Comparison of ENCODE assay signal across 8 mouse cellular contexts in genomic region chr1:74712461-74713098, GRCm38 (mm10). TPM values are rescaled to one million over a fixed set of nuclear protein-coding genes. Genes with fewer than 3 reads are reported as not detected.
DNase-seq lines count a peak whose midpoint lies in the region; ATAC-seq and TF ChIP-seq lines count a peak whose summit lies in the region.

No protein-coding gene starts in this region.

- no peak for TF ChIP-seq POLR2A in lung, adult 2 months (IDR thresholded peaks at IDR 0.05; ENCODE audit: borderline replicate concordance, extremely low read depth, low read depth, low read length)
- no peak for TF ChIP-seq POLR2A in small intestine, adult 2 months (IDR thresholded peaks at IDR 0.05; ENCODE audit: low read depth, low read length)

- no peak for TF ChIP-seq CTCF in lung, adult 2 months (IDR thresholded peaks at IDR 0.05; ENCODE audit: insufficient read depth, low read length)
- no peak for TF ChIP-seq CTCF in small intestine, adult 2 months (IDR thresholded peaks at IDR 0.05; ENCODE audit: extremely low read depth, insufficient read length, insufficient replicate concordance, low read depth, low read length)

- H3K9ac ChIP-seq in lung, embryonic 15.5 days, result no peak overlapping the region
- H3K9ac ChIP-seq in forebrain, embryonic 14.5 days (ENCODE audit: low read length), result no peak overlapping the region
- H3K9ac ChIP-seq in liver, embryonic 11.5 days (ENCODE audit: low read depth, low read length), result no peak overlapping the region; the same call in 1 of the 2 replicates

- H3K4me3 ChIP-seq in lung, embryonic 15.5 days, result peak overlapping the region; percentile 45
- H3K4me3 ChIP-seq in lung, adult 2 months (replicated peaks; ENCODE audit: extremely low read depth, low read depth, low read length), result no peak overlapping the region
- H3K4me3 ChIP-seq in forebrain, embryonic 14.5 days (ENCODE audit: low read depth, low read length), result peak overlapping the region; percentile 32
- peak overlapping the region; percentile 53 for H3K4me3 ChIP-seq in liver, embryonic 11.5 days (ENCODE audit: low read depth, low read length)
- peak overlapping the region; percentile 89 for H3K4me3 ChIP-seq in small intestine, adult 2 months (ENCODE audit: low read depth, low read length)

- DNase-seq in lung, adult 2 months, result no peak
- no peak for DNase-seq in forebrain, embryonic 14.5 days (ENCODE audit: low spot score)
- DNase-seq in liver, embryonic 11.5 days (ENCODE audit: low spot score), result no peak
- no peak for DNase-seq in layer of hippocampus, adult 9-10 months (ENCODE audit: low spot score)
- no peak for DNase-seq in cerebellum, adult 9-10 months

- H3K9me3 ChIP-seq in lung, embryonic 15.5 days, result no peaks in the 10 kb centered on the region
- no peaks in the 10 kb centered on the region for H3K9me3 ChIP-seq in forebrain, embryonic 14.5 days (replicated peaks; ENCODE audit: control insufficient read depth, low read length)
- H3K9me3 ChIP-seq in liver, embryonic 11.5 days (ENCODE audit: control insufficient read depth, low read length), result no peaks in the 10 kb centered on the region

- no peak for ATAC-seq in lung, embryonic 15.5 days (ENCODE audit: borderline replicate concordance, extremely low read depth, low FRiP score, low TSS enrichment)
- no peak for ATAC-seq in forebrain, embryonic 14.5 days
- no peak for ATAC-seq in liver, embryonic 11.5 days (replicated peaks; ENCODE audit: low FRiP score)
- no peak for ATAC-seq in cerebellum, adult (ENCODE audit: insufficient number of reproducible peaks, low FRiP score, low TSS enrichment)

- peak overlapping the region; percentile 93 for H3K4me2 ChIP-seq in lung, embryonic 15.5 days
- peak overlapping the region; percentile 74 for H3K4me2 ChIP-seq in forebrain, embryonic 14.5 days (ENCODE audit: low read length)
- peak overlapping the region; percentile 93 for H3K4me2 ChIP-seq in liver, embryonic 11.5 days

- H3K36me3 ChIP-seq in lung, embryonic 15.5 days, result no peaks in the 10 kb centered on the region
- H3K36me3 ChIP-seq in forebrain, embryonic 14.5 days (ENCODE audit: control insufficient read depth, insufficient read depth, low read length), result no peaks in the 10 kb centered on the region
- no peaks in the 10 kb centered on the region for H3K36me3 ChIP-seq in liver, embryonic 11.5 days (ENCODE audit: control insufficient read depth, insufficient read depth, low read length)
- H3K36me3 ChIP-seq in small intestine, adult 2 months (ENCODE audit: control insufficient read depth, insufficient read depth, low read length), result no peaks in the 10 kb centered on the region

- peaks cover 6% of the 10 kb centered on the region; the same call in 1 of the 2 replicates for H3K4me1 ChIP-seq in lung, embryonic 15.5 days
- no peaks in the 10 kb centered on the region for H3K4me1 ChIP-seq in lung, adult 2 months (ENCODE audit: control insufficient read depth, insufficient read depth, low read length)
- peaks cover 10% of the 10 kb centered on the region for H3K4me1 ChIP-seq in forebrain, embryonic 14.5 days (ENCODE audit: control insufficient read depth, insufficient read depth, low read length)
- no peaks in the 10 kb centered on the region for H3K4me1 ChIP-seq in liver, embryonic 11.5 days (replicated peaks; ENCODE audit: control insufficient read depth, insufficient read depth, low read length)
- peaks cover 4% of the 10 kb centered on the region; the same call in 1 of the 2 replicates for H3K4me1 ChIP-seq in small intestine, adult 2 months (ENCODE audit: control insufficient read depth, insufficient read depth, insufficient read length, low read length)

- WGBS in lung, embryonic 15.5 days, result 34% methylated on average over 5 of the region's 5 CpGs
- 33% methylated on average over 5 of the region's 5 CpGs for WGBS in lung, adult 2 months
- WGBS in forebrain, embryonic 14.5 days, result 37% methylated on average over 5 of the region's 5 CpGs
- 39% methylated on average over 5 of the region's 5 CpGs for WGBS in liver, embryonic 11.5 days
- 34% methylated on average over 5 of the region's 5 CpGs for WGBS in small intestine, adult 2 months

- peaks cover 7% of the 10 kb centered on the region; the same call in 1 of the 2 replicates for H3K27me3 ChIP-seq in lung, embryonic 15.5 days
- 0 out of 2 replicates have a peak, but pooled peaks cover 4% of the 10 kb centered on the region for H3K27me3 ChIP-seq in forebrain, embryonic 14.5 days (replicated peaks; ENCODE audit: control insufficient read depth, insufficient read depth, low read length)
- no peaks in the 10 kb centered on the region for H3K27me3 ChIP-seq in liver, embryonic 11.5 days (replicated peaks; ENCODE audit: control insufficient read depth, insufficient read depth, low read length)
- no peaks in the 10 kb centered on the region for H3K27me3 ChIP-seq in small intestine, adult 2 months (ENCODE audit: control insufficient read depth, insufficient read depth, low read length)

- no peak overlapping the region for H3K27ac ChIP-seq in lung, embryonic 15.5 days
- no peak overlapping the region for H3K27ac ChIP-seq in forebrain, embryonic 14.5 days (ENCODE audit: low read depth, low read length)
- H3K27ac ChIP-seq in liver, embryonic 11.5 days (ENCODE audit: low read depth, low read length), result no peak overlapping the region
- H3K27ac ChIP-seq in small intestine, adult 2 months (ENCODE audit: insufficient read depth, low read depth, low read length), result peak overlapping the region; percentile 81

RNA-seq across cellular contexts. Expression of gene Cyp27a1, which starts 0.8 kb away (rescaled TPM):
- polyA plus RNA-seq in lung, embryonic 15.5 days (2015; fragmentation: Nextera tagmentation; extraction: Ambion mirVana), result 3.0 TPM in 2 replicates
- 16.9 and 25.4 TPM in 2 replicates for polyA plus RNA-seq in lung, adult 2 months (2012; rRNA removed)
- polyA plus RNA-seq in forebrain, embryonic 14.5 days (2014; fragmentation: Nextera tagmentation; extraction: Ambion mirVana), result 1.2 and 1.9 TPM in 2 replicates
- 2.7 and 4.0 TPM in 2 replicates for polyA plus RNA-seq in liver, embryonic 11.5 days (2014; fragmentation: Nextera tagmentation; extraction: Ambion mirVana)
- 5.6 and 36.2 TPM in 2 replicates for polyA plus RNA-seq in small intestine, adult 2 months (2012; rRNA removed)

RNA-seq across cellular contexts. Expression of gene Prkag3, which starts 36.4 kb away (rescaled TPM):
- 0.34 and 0.57 TPM in 2 replicates for polyA plus RNA-seq in lung, embryonic 15.5 days (2015; fragmentation: Nextera tagmentation; extraction: Ambion mirVana)
- polyA plus RNA-seq in lung, adult 2 months (2012; rRNA removed), result 5.9 and 11.4 TPM in 2 replicates
- not detected in 2 replicates for polyA plus RNA-seq in forebrain, embryonic 14.5 days (2014; fragmentation: Nextera tagmentation; extraction: Ambion mirVana)
- not detected in 2 replicates for polyA plus RNA-seq in liver, embryonic 11.5 days (2014; fragmentation: Nextera tagmentation; extraction: Ambion mirVana)
- polyA plus RNA-seq in small intestine, adult 2 months (2012; rRNA removed), result 1.5 TPM in 1 of 2 replicates, not detected in the other

RNA-seq across cellular contexts. Expression of gene Ttll4, which starts 51.0 kb away (rescaled TPM):
- 15.9 and 16.5 TPM in 2 replicates for polyA plus RNA-seq in lung, embryonic 15.5 days (2015; fragmentation: Nextera tagmentation; extraction: Ambion mirVana)
- polyA plus RNA-seq in lung, adult 2 months (2012; rRNA removed), result 13.7 and 16.1 TPM in 2 replicates
- polyA plus RNA-seq in forebrain, embryonic 14.5 days (2014; fragmentation: Nextera tagmentation; extraction: Ambion mirVana), result 14.0 and 14.4 TPM in 2 replicates
- polyA plus RNA-seq in liver, embryonic 11.5 days (2014; fragmentation: Nextera tagmentation; extraction: Ambion mirVana), result 31.5 and 35.0 TPM in 2 replicates
- polyA plus RNA-seq in small intestine, adult 2 months (2012; rRNA removed), result 5.7 and 8.4 TPM in 2 replicates

RNA-seq across cellular contexts. Expression of gene Wnt6, which starts 59.1 kb away (rescaled TPM):
- polyA plus RNA-seq in lung, embryonic 15.5 days (2015; fragmentation: Nextera tagmentation; extraction: Ambion mirVana), result 1.2 TPM in 2 replicates
- 0.55 and 0.65 TPM in 2 replicates for polyA plus RNA-seq in lung, adult 2 months (2012; rRNA removed)
- 1.3 and 3.6 TPM in 2 replicates for polyA plus RNA-seq in forebrain, embryonic 14.5 days (2014; fragmentation: Nextera tagmentation; extraction: Ambion mirVana)
- 1.5 and 2.4 TPM in 2 replicates for polyA plus RNA-seq in liver, embryonic 11.5 days (2014; fragmentation: Nextera tagmentation; extraction: Ambion mirVana)
- 2.0 and 6.0 TPM in 2 replicates for polyA plus RNA-seq in small intestine, adult 2 months (2012; rRNA removed)
